Mouse (Mus musculus) embryonic facial prominence, embryonic 11.5 days (tissue): Measurements from ENCODE around the gene Sc5d. TPM values are rescaled to one million over a fixed set of nuclear protein-coding genes. Genes with fewer than 3 reads are reported as not detected.

Experiments used
- ATAC-seq: fragments of 200-750 bp; cut with Nextera tagmentation; replicated peaks from 2 replicates; pipeline ENCODE4 v1.8.0; 2017; ENCODE audit warnings: low read depth; ENCODE audit not compliant: insufficient number of reproducible peaks, low FRiP score, low TSS enrichment
- DNase-seq: peaks from one replicate; pipeline ENCODE4 v3.0.0-alpha.2; 2015; ENCODE audit warnings: low spot score
- H3K27ac ChIP-seq: fragments of 300-500 bp; sonication (generic); replicated peaks from 2 replicates; pipeline ENCODE4 v1.5.1; 2014; ENCODE audit warnings: mild to moderate bottlenecking, low read depth, low read length, control low read depth
- H3K27me3 ChIP-seq: fragments of 300-500 bp; sonication (generic); 2 replicates; pipeline ENCODE4 v1.6.1; 2014; ENCODE audit warnings: mild to moderate bottlenecking, low read length, moderate library complexity, mixed read lengths; ENCODE audit not compliant: control insufficient read depth, insufficient read depth
- H3K36me3 ChIP-seq: fragments of 300-500 bp; sonication (generic); replicated peaks from 2 replicates; pipeline ENCODE4 v1.6.1; 2014; ENCODE audit warnings: low read depth, mild to moderate bottlenecking, low read length, moderate library complexity, mixed read lengths; ENCODE audit not compliant: control insufficient read depth, insufficient read depth
- H3K4me1 ChIP-seq: fragments of 300-500 bp; sonication (generic); 2 replicates; pipeline ENCODE4 v1.6.1; 2014; ENCODE audit warnings: low read length, mixed read lengths; ENCODE audit not compliant: control insufficient read depth, insufficient read depth
- H3K4me2 ChIP-seq: fragments of 300-500 bp; sonication (generic); 2 replicates; pipeline ENCODE4 v1.6.1; 2014; ENCODE audit warnings: low read depth, mild to moderate bottlenecking, control low read depth, low read length, moderate library complexity
- H3K4me3 ChIP-seq: fragments of 300-500 bp; sonication (generic); 2 replicates; pipeline ENCODE4 v1.5.1; 2014; ENCODE audit warnings: low read depth, low read length, control low read depth
- H3K9ac ChIP-seq: fragments of 300-500 bp; sonication (generic); replicated peaks from 2 replicates; pipeline ENCODE4 v1.6.1; 2014; ENCODE audit warnings: mild to moderate bottlenecking, control low read depth, low read length
- H3K9me3 ChIP-seq: fragments of 300-500 bp; sonication (generic); replicated peaks from 2 replicates; pipeline ENCODE4 v1.6.1; 2016; ENCODE audit warnings: mild to moderate bottlenecking, low read length, inconsistent platforms, mixed read lengths; ENCODE audit not compliant: control insufficient read depth
- WGBS: fragments of 180-500 bp; shearing (Covaris S2); extraction: QIAGEN DNeasy Blood & Tissue Kit; methylation state at CpG from one replicate; pipeline ENCODE4 v1.1.7; 2014; 5-methylcytosine and 5-hydroxymethylcytosine counted together
- polyA plus RNA-seq: library from polyadenylated mRNA; unstranded; fragments of >200 nt; fragmentation: Nextera tagmentation; extraction: Ambion mirVana; gene quantifications from 2 replicates; pipeline ENCODE4 v1.2.1, GENCODE M21; 2014

The Sc5d gene
- polyA plus RNA-seq, 1 experiment from 2014 or later = 52.1 TPM

DNA sequence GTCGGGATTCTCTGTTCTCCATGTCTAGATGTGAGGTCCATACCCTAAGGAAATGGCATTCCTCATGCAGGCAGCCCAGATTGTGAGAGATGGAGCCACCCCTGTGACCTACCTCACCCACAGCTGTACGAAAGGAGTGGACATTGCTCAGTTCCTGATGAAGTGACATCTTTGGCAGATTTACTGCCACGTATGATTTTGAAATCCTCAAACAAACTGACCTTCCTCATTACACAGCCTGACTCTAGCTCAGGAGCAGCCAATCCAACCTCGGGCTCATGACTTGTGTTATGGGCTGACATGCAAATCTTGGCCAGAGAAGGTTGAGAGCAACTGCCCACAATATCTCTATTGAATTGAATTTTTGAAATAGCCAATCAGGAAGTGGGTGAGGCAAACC, 15.6 kb upstream of the Sc5d start:
- no peaks in the 10 kb centered on the region for H3K27me3 ChIP-seq
- no peak for DNase-seq
- H3K36me3 ChIP-seq = no peaks in the 10 kb centered on the region
- H3K4me3 ChIP-seq = no peak overlapping the region
- WGBS = 73% methylated on average over 4 of the region's 4 CpGs
- no peaks in the 10 kb centered on the region for H3K9me3 ChIP-seq
- H3K9ac ChIP-seq = no peak overlapping the region
- ATAC-seq = no peak
- no peak overlapping the region for H3K4me2 ChIP-seq
- H3K4me1 ChIP-seq = no peaks in the 10 kb centered on the region
- no peak overlapping the region for H3K27ac ChIP-seq

DNA sequence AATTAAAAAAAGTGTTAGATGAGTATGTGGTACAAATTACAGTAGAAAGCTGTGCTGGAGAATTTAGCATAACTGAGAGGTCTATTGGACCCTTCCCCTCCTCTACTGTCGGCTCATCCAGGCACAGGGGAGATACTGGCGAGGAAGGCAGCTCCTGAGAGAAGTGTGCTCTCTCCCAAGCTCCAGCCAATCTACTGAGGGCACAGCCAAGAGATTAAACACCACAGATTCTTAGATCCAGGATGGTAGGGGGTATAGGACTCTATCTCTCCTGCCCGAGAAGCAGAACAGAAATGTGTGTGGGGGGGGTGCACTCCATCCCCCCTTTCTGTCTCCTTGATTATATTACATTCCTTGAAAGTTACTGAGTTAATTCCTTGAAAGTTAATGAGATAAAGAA, 14.0 kb upstream of the Sc5d start:
- no peak for DNase-seq
- Histone ChIP-seq H3K4me2 (no peak overlapping the region), H3K4me1 (no peaks in the 10 kb centered on the region), H3K4me3 (no peak overlapping the region), H3K9ac (no peak overlapping the region), H3K36me3 (no peaks in the 10 kb centered on the region), H3K27ac (no peak overlapping the region), H3K9me3 (no peaks in the 10 kb centered on the region), H3K27me3 (no peaks in the 10 kb centered on the region)
- no peak for ATAC-seq
- 83% methylated on average over 3 of the region's 3 CpGs for WGBS

DNA sequence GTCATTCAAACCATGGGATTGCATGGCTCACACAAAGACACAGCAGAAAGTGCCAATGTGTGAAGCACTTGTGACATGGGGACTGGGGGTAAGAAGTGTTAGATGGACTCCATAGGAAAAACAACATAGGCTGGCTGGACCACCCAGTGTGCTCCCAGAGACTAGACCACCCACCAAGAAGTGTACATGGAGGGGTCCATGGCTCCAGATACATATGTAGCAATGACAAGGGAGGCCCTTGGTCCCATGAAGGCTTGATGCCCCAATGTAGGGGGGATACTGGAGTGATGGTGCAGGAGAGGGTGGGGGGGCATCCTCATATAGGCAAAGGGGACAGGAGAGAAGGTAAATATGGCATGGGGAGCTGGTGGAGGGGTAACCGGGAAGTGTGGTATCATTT, 13.6 kb upstream of the Sc5d start:
- Histone ChIP-seq H3K27me3 (no peaks in the 10 kb centered on the region), H3K4me1 (no peaks in the 10 kb centered on the region), H3K4me2 (no peak overlapping the region), H3K27ac (no peak overlapping the region), H3K36me3 (no peaks in the 10 kb centered on the region), H3K4me3 (no peak overlapping the region), H3K9me3 (no peaks in the 10 kb centered on the region), H3K9ac (no peak overlapping the region)
- ATAC-seq (no peak), DNase-seq (no peak)
- WGBS = 93% methylated on average over 1 of the region's 1 CpGs

DNA sequence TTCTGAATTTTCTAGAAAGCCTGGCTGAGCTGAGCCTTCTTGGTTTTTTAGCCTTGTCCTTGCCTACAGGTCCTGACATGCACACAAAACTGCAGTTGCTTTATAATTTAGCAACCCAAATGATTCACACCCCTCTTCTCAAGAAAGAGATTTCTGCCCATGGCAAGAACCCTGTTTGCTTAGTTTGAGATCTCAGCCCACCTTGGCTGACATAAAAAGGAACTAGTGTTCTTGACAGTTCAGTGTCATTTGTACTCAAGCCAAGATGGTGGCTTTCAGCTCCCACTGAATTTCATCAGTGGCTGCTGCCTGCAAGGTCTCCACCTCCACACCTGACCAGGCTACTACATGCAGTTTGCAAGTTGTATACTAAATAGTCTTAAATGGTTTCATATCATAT, 13.1 kb upstream of the Sc5d start:
- DNase-seq = no peak
- H3K27me3 ChIP-seq = no peaks in the 10 kb centered on the region
- no peak for ATAC-seq
- H3K4me3 ChIP-seq = no peak overlapping the region
- H3K9ac ChIP-seq = no peak overlapping the region
- H3K4me1 ChIP-seq = no peaks in the 10 kb centered on the region
- no peaks in the 10 kb centered on the region for H3K36me3 ChIP-seq
- H3K9me3 ChIP-seq = no peaks in the 10 kb centered on the region
- no peak overlapping the region for H3K27ac ChIP-seq
- no peak overlapping the region for H3K4me2 ChIP-seq

DNA sequence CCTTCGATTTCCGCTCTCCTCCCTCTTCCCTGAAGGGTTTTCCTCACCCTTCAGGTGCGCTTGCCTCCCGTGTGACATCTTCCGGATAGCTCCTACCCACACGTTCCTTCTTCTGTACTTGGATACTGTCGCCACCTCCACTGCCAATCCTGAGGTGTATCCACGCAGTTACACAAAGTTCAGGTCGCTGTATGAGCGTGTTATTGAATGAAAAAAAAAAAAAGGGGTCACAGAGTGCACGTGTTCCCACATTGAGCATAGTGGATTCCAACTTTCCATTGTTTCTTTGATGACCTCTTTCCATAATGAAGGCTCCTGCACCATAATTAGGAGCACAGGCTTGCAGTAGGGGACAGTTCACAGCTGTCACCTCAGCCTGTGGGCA, 11.7 kb upstream of the Sc5d start:
- H3K4me1 ChIP-seq = no peaks in the 10 kb centered on the region
- no peaks in the 10 kb centered on the region for H3K27me3 ChIP-seq
- H3K9ac ChIP-seq = no peak overlapping the region
- H3K4me3 ChIP-seq = no peak overlapping the region
- 64% methylated on average over 11 of the region's 11 CpGs for WGBS
- H3K36me3 ChIP-seq = no peaks in the 10 kb centered on the region
- H3K4me2 ChIP-seq = no peak overlapping the region
- no peaks in the 10 kb centered on the region for H3K9me3 ChIP-seq
- no peak overlapping the region for H3K27ac ChIP-seq
- no peak for DNase-seq
- no peak for ATAC-seq

DNA sequence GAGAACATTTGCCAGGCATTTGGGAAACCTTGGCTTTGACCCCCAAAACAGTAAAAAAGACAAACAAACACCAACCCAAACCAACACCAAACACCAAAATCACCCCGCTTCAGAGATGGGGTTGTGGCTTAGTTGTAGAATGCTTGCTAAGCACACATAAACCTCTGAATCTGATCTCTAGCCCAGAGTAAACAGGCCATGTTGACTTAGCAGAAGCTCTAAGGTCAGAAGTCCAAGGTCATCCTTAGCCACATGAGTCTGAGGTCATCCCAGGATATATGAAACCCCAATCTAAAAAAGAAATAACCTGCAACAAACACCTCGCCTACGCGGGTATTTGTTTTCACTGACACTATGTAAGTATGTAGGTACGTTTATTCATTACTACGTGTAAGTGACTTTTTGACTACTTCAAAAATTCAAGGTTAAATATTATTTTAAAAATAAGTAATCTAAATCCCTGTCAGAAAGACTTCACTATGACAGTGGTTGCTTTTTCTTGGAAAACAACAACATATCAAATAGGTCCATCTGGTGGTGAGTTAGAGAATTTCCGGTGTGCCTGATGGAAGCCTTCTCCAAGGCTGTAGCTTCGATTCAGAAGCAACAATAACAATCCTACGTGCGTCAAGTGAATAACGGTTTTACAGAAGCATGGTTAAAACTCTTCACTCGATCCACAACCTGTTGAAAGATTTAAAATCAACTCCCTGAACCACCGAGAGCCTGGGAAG, 11.1 kb upstream of the Sc5d start:
- DNase-seq (peak; percentile 49), ATAC-seq (no peak)
- Histone ChIP-seq H3K9me3 (no peaks in the 10 kb centered on the region), H3K27ac (no peak overlapping the region), H3K4me2 (no peak overlapping the region), H3K36me3 (no peaks in the 10 kb centered on the region), H3K4me3 (no peak overlapping the region), H3K4me1 (no peaks in the 10 kb centered on the region), H3K9ac (no peak overlapping the region), H3K27me3 (no peaks in the 10 kb centered on the region)
- WGBS = 60% methylated on average over 13 of the region's 13 CpGs

DNA sequence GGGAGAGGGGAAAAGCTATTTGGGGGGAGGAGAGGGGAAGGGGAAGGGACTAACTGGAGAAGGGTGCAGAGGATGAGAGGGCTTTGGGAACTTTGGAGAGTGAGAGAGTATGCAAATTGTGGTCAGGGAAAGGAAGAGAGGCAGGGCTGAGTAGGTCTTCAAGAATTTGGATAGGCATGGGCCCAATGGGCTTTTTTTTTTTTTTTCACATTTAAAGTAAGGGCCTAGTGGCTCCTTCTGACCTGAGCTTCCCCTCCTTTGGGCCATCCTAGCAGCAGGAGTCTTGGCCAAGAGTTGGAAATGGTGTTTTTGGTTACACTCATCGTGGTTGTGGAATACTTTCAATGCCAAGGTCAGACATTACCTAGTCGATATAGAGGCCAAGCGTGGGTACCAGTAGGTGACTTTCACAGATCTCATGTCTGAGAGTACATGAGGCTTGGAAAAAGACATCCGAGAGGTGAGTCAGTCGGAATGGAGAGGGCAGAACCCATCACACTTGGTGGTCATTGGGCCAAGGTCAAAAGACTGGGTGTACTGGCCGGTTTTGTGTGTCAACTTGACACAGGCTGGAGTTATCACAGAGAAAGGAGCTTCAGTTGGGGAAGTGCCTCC, 9.7 kb upstream of the Sc5d start:
- no peak overlapping the region for H3K9ac ChIP-seq
- no peak overlapping the region for H3K27ac ChIP-seq
- no peaks in the 10 kb centered on the region for H3K4me1 ChIP-seq
- H3K36me3 ChIP-seq = no peaks in the 10 kb centered on the region
- 87% methylated on average over 6 of the region's 6 CpGs for WGBS
- no peak overlapping the region for H3K4me2 ChIP-seq
- no peak overlapping the region for H3K4me3 ChIP-seq
- DNase-seq (no peak), ATAC-seq (no peak)
- no peaks in the 10 kb centered on the region for H3K27me3 ChIP-seq
- H3K9me3 ChIP-seq = no peaks in the 10 kb centered on the region

DNA sequence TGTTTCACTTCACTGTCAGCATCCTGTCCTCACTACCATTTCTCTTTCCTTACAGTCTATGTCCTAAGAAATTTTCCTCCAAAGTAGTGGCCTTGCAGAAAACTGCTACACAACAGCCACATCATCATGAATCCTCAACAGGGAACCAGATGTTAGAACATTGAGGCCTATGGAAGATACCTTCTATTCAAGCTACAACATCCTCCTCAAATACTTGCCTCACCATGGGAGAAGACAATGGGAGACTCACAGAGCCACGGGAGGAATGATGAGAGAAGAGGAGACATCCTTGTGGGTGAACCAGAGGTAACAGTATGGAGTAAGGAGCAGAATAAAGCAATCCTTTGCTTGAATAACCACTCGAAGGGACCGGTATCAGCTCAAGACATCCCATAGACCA, 9.1 kb upstream of the Sc5d start:
- no peak overlapping the region for H3K4me3 ChIP-seq
- H3K4me2 ChIP-seq = no peak overlapping the region
- no peaks in the 10 kb centered on the region for H3K27me3 ChIP-seq
- no peak overlapping the region for H3K9ac ChIP-seq
- 81% methylated on average over 3 of the region's 3 CpGs for WGBS
- ATAC-seq = no peak
- no peaks in the 10 kb centered on the region for H3K36me3 ChIP-seq
- H3K4me1 ChIP-seq = no peaks in the 10 kb centered on the region
- DNase-seq = no peak
- no peaks in the 10 kb centered on the region for H3K9me3 ChIP-seq
- no peak overlapping the region for H3K27ac ChIP-seq
